Mouse (Mus musculus) kidney, embryonic 14.5 days (tissue): ENCODE data around the gene Caskin2. TPM values are rescaled to one million over a fixed set of nuclear protein-coding genes. Genes with fewer than 3 reads are reported as not detected.

ENCODE experiments used
- ATAC-seq: fragments of 200-750 bp; cut with Nextera tagmentation; 2 replicates; pipeline ENCODE4 v1.8.0; 2017; ENCODE audit warnings: moderate number of reproducible peaks, mild to moderate bottlenecking, moderate TSS enrichment, moderate library complexity; ENCODE audit not compliant: low FRiP score, low TSS enrichment
- H3K27ac ChIP-seq: fragments of 300-500 bp; sonication (generic); 2 replicates; pipeline ENCODE4 v1.5.1; 2014; ENCODE audit warnings: low read depth, mild to moderate bottlenecking, low read length, moderate library complexity, mixed read lengths
- H3K27me3 ChIP-seq: fragments of 300-500 bp; sonication (generic); 2 replicates; pipeline ENCODE4 v1.6.1; 2014; ENCODE audit warnings: mild to moderate bottlenecking, low read length; ENCODE audit not compliant: control insufficient read depth, insufficient read depth
- H3K36me3 ChIP-seq: fragments of 300-500 bp; sonication (generic); 2 replicates; pipeline ENCODE4 v1.6.1; 2014; ENCODE audit warnings: low read length, mixed read lengths; ENCODE audit not compliant: control insufficient read depth, insufficient read depth
- H3K4me1 ChIP-seq: fragments of 300-500 bp; sonication (generic); 2 replicates; pipeline ENCODE4 v1.6.1; 2014; ENCODE audit warnings: low read length, mixed read lengths; ENCODE audit not compliant: control insufficient read depth, insufficient read depth
- H3K4me2 ChIP-seq: fragments of 300-500 bp; sonication (generic); replicated peaks from 2 replicates; pipeline ENCODE4 v1.6.1; 2014; ENCODE audit warnings: low read depth, mild to moderate bottlenecking, low read length
- H3K4me3 ChIP-seq: fragments of 300-500 bp; sonication (generic); 2 replicates; pipeline ENCODE4 v1.5.1; 2014; ENCODE audit warnings: mild to moderate bottlenecking, low read length
- H3K9ac ChIP-seq: fragments of 300-500 bp; sonication (generic); 2 replicates; pipeline ENCODE4 v1.6.1; 2014; ENCODE audit warnings: low read depth, mild to moderate bottlenecking, low read length, moderate library complexity
- H3K9me3 ChIP-seq: fragments of 300-500 bp; sonication (generic); 2 replicates; pipeline ENCODE4 v1.6.1; 2016; ENCODE audit warnings: low read length; ENCODE audit not compliant: control insufficient read depth
- WGBS: fragments of 180-500 bp; shearing (Covaris S2); extraction: QIAGEN DNeasy Blood & Tissue Kit; methylation state at CpG from one replicate; pipeline ENCODE4 v1.1.7; 2014; 5-methylcytosine and 5-hydroxymethylcytosine counted together
- polyA plus RNA-seq: library from polyadenylated mRNA; unstranded; fragments of >200 nt; fragmentation: Nextera tagmentation; extraction: Ambion mirVana; gene quantifications from 2 replicates; pipeline ENCODE4 v1.2.1, GENCODE M21; 2014

The Caskin2 gene
- polyA plus RNA-seq, 1 experiment from 2014 or later, result 17.5 TPM

GRCm38 (mm10) chr11:115812095-115812494 lies 1.3 kb downstream of the Caskin2 start:
- peak overlapping the region; percentile 84 for H3K4me3 ChIP-seq
- no peaks in the 10 kb centered on the region for H3K9me3 ChIP-seq
- H3K27me3 ChIP-seq, result no peaks in the 10 kb centered on the region
- 35% methylated on average over 7 of the region's 7 CpGs for WGBS
- H3K4me1 ChIP-seq, result peaks cover 52% of the 10 kb centered on the region
- peak overlapping the region; percentile 84; the same call in 1 of the 2 replicates for H3K9ac ChIP-seq
- H3K27ac ChIP-seq, result peak overlapping the region; percentile 81
- ATAC-seq, result no peak
- peaks cover 16% of the 10 kb centered on the region for H3K36me3 ChIP-seq
- peak overlapping the region; percentile 82 for H3K4me2 ChIP-seq

DNA sequence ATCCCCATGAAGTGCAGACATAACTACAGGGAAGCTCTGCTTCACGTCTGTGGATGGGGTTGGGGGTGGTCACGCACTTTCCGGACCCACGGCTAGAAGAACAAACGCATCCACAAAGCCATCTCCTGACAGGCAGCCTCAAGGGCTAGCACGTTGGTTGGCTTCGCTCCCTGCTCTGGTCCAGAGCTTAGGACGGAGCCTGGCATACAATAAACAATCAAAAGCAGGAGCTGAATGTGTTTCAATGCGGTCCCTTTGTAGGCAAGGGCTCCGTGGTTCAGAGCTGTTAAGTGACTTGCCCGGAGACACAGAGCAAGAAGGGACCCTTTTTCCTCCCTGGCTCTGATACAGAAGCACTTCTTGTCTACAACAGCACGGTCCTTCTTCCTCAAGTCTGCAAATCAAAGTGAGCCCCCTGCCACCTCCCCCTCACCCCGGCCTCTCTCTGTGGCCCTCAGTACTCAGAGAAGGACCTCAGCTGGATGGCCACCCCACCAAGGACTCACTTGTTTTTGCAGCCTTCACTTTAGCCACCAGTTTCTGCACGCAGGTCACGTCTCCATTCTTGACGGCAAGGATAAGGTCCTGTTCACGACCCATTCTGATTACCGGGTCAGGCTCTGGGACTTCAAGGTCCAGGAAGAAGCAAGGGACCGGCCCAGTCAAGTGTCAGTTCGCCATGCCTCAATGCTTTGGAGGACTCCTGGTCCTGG lies 1.9 kb downstream of the Caskin2 start:
- H3K4me2 ChIP-seq, result peak overlapping the region; percentile 82
- WGBS, result 74% methylated on average over 20 of the region's 20 CpGs
- peaks cover 18% of the 10 kb centered on the region for H3K36me3 ChIP-seq
- peaks cover 52% of the 10 kb centered on the region for H3K4me1 ChIP-seq
- peak overlapping the region; percentile 1; the same call in 1 of the 2 replicates for H3K9ac ChIP-seq
- H3K4me3 ChIP-seq, result peak overlapping the region; percentile 84
- no peaks in the 10 kb centered on the region for H3K9me3 ChIP-seq
- H3K27ac ChIP-seq, result no peak overlapping the region
- no peaks in the 10 kb centered on the region for H3K27me3 ChIP-seq
- no peak for ATAC-seq

- peak overlapping the region; percentile 84; the same call in 1 of the 2 replicates for H3K4me3 ChIP-seq
Observed at GRCm38 (mm10) chr11:115810377-115810776, 3.1 kb downstream of the Caskin2 start.

DNA sequence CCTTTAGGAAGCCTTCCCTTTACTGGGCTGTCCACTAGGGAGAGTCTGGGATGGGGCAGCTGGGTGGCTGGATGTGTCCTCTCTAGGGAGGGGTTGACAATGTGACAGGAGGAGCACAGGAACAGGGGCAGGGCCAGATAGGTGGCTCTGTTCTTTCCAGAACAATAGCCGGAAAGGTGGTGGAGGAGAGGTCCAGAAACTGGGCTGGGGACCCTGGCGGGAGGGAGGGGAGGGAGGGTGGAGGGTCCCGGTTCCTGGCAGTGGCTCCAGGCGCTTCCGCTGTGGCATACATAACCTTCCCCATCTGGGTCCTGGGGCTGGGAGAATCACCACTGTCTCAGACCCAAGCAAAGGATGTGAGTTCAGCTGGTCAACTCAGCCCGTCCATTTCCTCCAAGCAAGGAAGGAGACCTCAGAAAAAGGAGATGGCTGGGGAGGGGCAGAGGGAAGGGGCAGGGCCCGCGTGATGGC lies 4.1 kb downstream of the Caskin2 start:
- Histone ChIP-seq H3K4me1 (peaks cover 47% of the 10 kb centered on the region), H3K4me3 (no peak overlapping the region), H3K27me3 (no peaks in the 10 kb centered on the region), H3K9ac (peak overlapping the region; percentile 8), H3K9me3 (no peaks in the 10 kb centered on the region), H3K36me3 (peaks cover 35% of the 10 kb centered on the region), H3K4me2 (peak overlapping the region; percentile 13), H3K27ac (peak overlapping the region; percentile 78)
- ATAC-seq, result no peak
- 56% methylated on average over 8 of the region's 8 CpGs for WGBS

More at GRCm38 (mm10) chr11:115810377-115810776, 3.1 kb downstream of the Caskin2 start:
- ATAC-seq, result no peak
- Histone ChIP-seq H3K36me3 (peaks cover 24% of the 10 kb centered on the region), H3K4me1 (peaks cover 48% of the 10 kb centered on the region), H3K4me2 (peak overlapping the region; percentile 82), H3K9me3 (no peaks in the 10 kb centered on the region), H3K27me3 (no peaks in the 10 kb centered on the region), H3K9ac (peak overlapping the region; percentile 40), H3K27ac (peak overlapping the region; percentile 30; the same call in 1 of the 2 replicates)
- 38% methylated on average over 14 of the region's 14 CpGs for WGBS

DNA sequence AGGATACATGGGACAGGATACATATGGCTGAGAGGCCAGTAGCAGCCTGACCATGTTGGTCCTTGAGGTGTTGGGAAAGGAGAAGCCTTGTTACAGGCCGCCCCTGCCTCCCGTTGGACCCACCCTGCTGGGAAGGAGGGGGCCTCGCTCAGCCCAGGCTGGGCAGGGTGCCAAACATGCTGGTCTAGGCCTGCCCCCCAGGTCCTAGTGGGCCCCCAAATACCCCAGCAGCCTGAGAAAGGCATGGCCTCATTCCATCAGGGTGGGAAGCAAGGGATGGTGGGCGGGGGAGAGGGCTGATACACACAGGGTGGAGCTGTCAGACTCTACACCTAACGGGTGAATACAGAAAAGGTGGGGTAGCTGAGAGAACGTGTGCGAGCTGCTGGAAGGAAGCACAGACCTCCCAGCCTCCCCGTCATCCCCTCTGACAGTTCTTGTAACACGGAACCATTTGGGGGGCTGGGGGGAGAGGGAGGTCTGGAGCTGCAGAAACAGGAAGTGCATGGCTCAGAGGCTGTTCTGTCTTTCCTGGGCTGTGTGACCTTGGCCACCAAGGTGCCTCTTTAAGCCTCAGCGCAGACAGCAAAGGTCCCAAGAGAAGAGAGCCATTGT lies 4.6 kb downstream of the Caskin2 start:
- peak overlapping the region; percentile 8 for H3K9ac ChIP-seq
- H3K27ac ChIP-seq, result peak overlapping the region; percentile 78
- H3K36me3 ChIP-seq, result peaks cover 36% of the 10 kb centered on the region
- H3K27me3 ChIP-seq, result no peaks in the 10 kb centered on the region
- H3K9me3 ChIP-seq, result no peaks in the 10 kb centered on the region
- H3K4me2 ChIP-seq, result peak overlapping the region; percentile 13
- ATAC-seq, result no peak
- no peak overlapping the region for H3K4me3 ChIP-seq
- peaks cover 47% of the 10 kb centered on the region for H3K4me1 ChIP-seq
- WGBS, result 47% methylated on average over 10 of the region's 10 CpGs

DNA sequence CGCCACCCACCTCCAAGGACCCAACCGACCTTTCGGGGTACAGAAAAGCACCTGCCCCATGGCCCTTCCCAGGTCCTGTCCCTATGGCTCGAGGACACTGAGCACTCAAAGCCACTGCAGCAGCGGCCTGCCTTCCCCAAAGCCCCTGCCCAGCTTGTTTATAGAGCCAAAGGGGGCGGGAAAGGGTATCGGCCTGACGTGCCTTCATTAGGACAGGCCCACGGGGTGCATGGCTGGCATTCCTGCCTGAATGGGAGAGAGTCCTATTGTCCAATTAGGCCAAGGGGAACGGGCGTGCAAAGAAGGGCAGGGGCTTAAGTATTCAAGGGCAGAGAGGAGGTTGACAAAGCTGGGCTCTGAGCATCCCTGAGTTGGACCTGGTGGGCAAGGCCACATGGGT lies 5.5 kb downstream of the Caskin2 start:
- H3K9ac ChIP-seq, result no peak overlapping the region
- no peak overlapping the region; the same call in 1 of the 2 replicates for H3K27ac ChIP-seq
- H3K4me2 ChIP-seq, result no peak overlapping the region
- 76% methylated on average over 11 of the region's 11 CpGs for WGBS
- no peaks in the 10 kb centered on the region for H3K27me3 ChIP-seq
- H3K36me3 ChIP-seq, result peaks cover 45% of the 10 kb centered on the region
- ATAC-seq, result no peak
- H3K4me3 ChIP-seq, result no peak overlapping the region
- H3K4me1 ChIP-seq, result peaks cover 47% of the 10 kb centered on the region
- no peaks in the 10 kb centered on the region for H3K9me3 ChIP-seq

- H3K4me2 ChIP-seq, result no peak overlapping the region
- 87% methylated on average over 6 of the region's 6 CpGs for WGBS
- peaks cover 51% of the 10 kb centered on the region for H3K36me3 ChIP-seq
- 0 out of 2 replicates have a peak overlapping the region, but pooled peaks have one; percentile 4 for H3K9ac ChIP-seq
- no peak overlapping the region for H3K27ac ChIP-seq
- ATAC-seq, result no peak
- no peak overlapping the region for H3K4me3 ChIP-seq
- no peaks in the 10 kb centered on the region for H3K27me3 ChIP-seq
- H3K9me3 ChIP-seq, result no peaks in the 10 kb centered on the region
- peaks cover 43% of the 10 kb centered on the region for H3K4me1 ChIP-seq
Observed at GRCm38 (mm10) chr11:115807306-115807705, 6.1 kb downstream of the Caskin2 start.

- Histone ChIP-seq H3K27me3 (no peaks in the 10 kb centered on the region), H3K4me1 (peaks cover 32% of the 10 kb centered on the region), H3K4me3 (no peak overlapping the region), H3K9me3 (no peaks in the 10 kb centered on the region), H3K27ac (no peak overlapping the region), H3K9ac (no peak overlapping the region), H3K36me3 (peaks cover 59% of the 10 kb centered on the region), H3K4me2 (no peak overlapping the region)
- WGBS, result 92% methylated on average over 10 of the region's 10 CpGs
- no peak for ATAC-seq
Observed at GRCm38 (mm10) chr11:115806154-115806553, 7.3 kb downstream of the Caskin2 start.

GRCm38 (mm10) chr11:115805005-115805404 lies 8.4 kb downstream of the Caskin2 start:
- Histone ChIP-seq H3K4me2 (no peak overlapping the region), H3K36me3 (peaks cover 66% of the 10 kb centered on the region), H3K4me1 (peaks cover 21% of the 10 kb centered on the region), H3K4me3 (no peak overlapping the region), H3K9me3 (no peaks in the 10 kb centered on the region), H3K27me3 (no peaks in the 10 kb centered on the region), H3K27ac (no peak overlapping the region), H3K9ac (no peak overlapping the region)
- ATAC-seq, result no peak
- 98% methylated on average over 7 of the region's 7 CpGs for WGBS
